8 mouse cellular contexts compared by ENCODE assay signal in the genomic region with DNA sequence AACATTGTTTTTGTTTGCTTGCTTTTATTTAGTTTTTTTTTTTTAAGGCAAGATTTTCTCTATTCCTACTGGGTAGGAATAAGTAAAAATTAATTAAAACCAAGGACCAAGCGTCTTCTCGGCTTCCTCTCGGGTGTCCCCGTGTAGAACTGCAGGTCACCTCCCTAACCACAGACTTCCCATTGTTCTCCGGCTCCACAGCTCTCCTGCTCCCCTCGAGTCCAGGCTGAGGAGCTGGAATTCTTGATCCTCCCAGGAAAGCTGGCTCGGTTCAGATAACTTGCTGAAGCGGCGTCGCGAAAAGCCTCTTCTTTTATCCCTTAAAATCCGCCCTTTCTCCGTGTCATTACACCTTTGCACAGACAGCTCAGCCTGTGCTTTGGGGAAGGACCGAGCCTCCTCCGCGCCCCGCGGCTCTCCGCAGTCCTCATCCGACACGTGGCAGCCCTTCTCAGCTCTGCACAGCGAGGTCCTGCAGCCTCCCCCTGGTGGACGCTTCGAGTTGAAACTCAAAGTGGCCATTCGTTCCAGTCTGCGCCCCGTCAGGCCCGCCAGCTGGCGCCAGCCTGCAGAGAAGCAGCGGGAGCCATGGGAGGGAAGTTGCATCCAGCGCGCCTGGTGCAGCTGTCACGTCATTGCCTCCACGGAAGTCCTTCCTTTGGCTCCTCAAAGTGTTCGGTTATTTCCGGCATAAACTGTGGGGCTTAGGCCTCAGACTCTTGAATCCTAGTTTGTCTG. TPM values are rescaled to one million over a fixed set of nuclear protein-coding genes. Genes with fewer than 3 reads are reported as not detected.
DNase-seq lines count a peak whose midpoint lies in the region; ATAC-seq and TF ChIP-seq lines count a peak whose summit lies in the region.

No protein-coding gene starts in this region.

- peaks cover 23% of the 10 kb centered on the region for H3K4me1 ChIP-seq in megakaryocyte, embryonic 14.5 days

- TF ChIP-seq CTCF in gastrocnemius, adult 2 months (IDR thresholded peaks at IDR 0.05): peak; percentile 89

- H3K9me3 ChIP-seq in megakaryocyte, embryonic 14.5 days: no peaks in the 10 kb centered on the region

- intact Hi-C loops in gastrocnemius, adult 2 months (cut with DNase I): loop anchor here (2.0 kb wide), 1 partner anchor 70 kb away; no protein-coding TSS in a partner anchor

- no peaks in the 10 kb centered on the region for H3K27me3 ChIP-seq in megakaryocyte, embryonic 14.5 days (replicated peaks)

- peak overlapping the region; percentile 86 for H3K27ac ChIP-seq in gastrocnemius, adult 2 months

- peak overlapping the region; percentile 72 for H3K4me3 ChIP-seq in gastrocnemius, adult 2 months
- H3K4me3 ChIP-seq in megakaryocyte, embryonic 14.5 days (replicated peaks): peak overlapping the region; percentile 89

- DNase-seq in ZHBTc4 (ENCODE audit: low read depth, low spot score): peak; percentile 93
- peak; percentile 95 for DNase-seq in gastrocnemius, adult 2 months
- peak; percentile 86 for DNase-seq in hindlimb bud, embryonic 11.5 days (ENCODE audit: extremely low spot score, low read depth, low spot score)
- peak; percentile 67 to 81 for DNase-seq in left cerebral cortex, adult 8-10 months (ENCODE audit: low spot score in 2 of 2)
- DNase-seq in right cerebral cortex, postnatal 10 days (ENCODE audit: low spot score in 2 of 2): peak; percentile 92 to 93
- DNase-seq in urinary bladder, postnatal 25 days (ENCODE audit: low spot score): peak; percentile 77

- peak; percentile 99 for ATAC-seq in common myeloid progenitor, adult 5-6 weeks (replicated peaks; ENCODE audit: low read depth, poor library complexity, severe bottlenecking)

- no peaks in the 10 kb centered on the region for H3K36me3 ChIP-seq in megakaryocyte, embryonic 14.5 days (replicated peaks; ENCODE audit: low read length)

RNA-seq across cellular contexts. Expression of gene Rbp7, which starts 9.6 kb away (rescaled TPM):
- total RNA-seq in common myeloid progenitor, adult 5-6 weeks (2017): not detected in 2 replicates
- total RNA-seq in gastrocnemius, adult 2 months (2021): 10 to 100 TPM in 1 of 2 experiments, 1 to 10 TPM in 1; 7.9 to 21.0 TPM
- total RNA-seq in left cerebral cortex, adult 8-10 months (2022): not detected
- not detected in 2 replicates for polyA plus RNA-seq in megakaryocyte, embryonic 14.5 days (2012; ENCODE audit: insufficient read depth, low replicate concordance)

RNA-seq across cellular contexts. Expression of gene Ube4b, which starts 18.6 kb away (rescaled TPM):
- 48.4 and 55.1 TPM in 2 replicates for total RNA-seq in common myeloid progenitor, adult 5-6 weeks (2017)
- 10 to 100 TPM; 31.1 to 35.9 TPM for total RNA-seq in gastrocnemius, adult 2 months (2021)
- 100 to 1,000 TPM; 106 to 111 (median 107) TPM for total RNA-seq in left cerebral cortex, adult 8-10 months (2022)
- polyA plus RNA-seq in megakaryocyte, embryonic 14.5 days (2012; ENCODE audit: insufficient read depth, low replicate concordance): 134 and 196 TPM in 2 replicates

RNA-seq across cellular contexts. Expression of gene Tmem274, which starts 32.0 kb away (rescaled TPM):
- not detected in 2 replicates for total RNA-seq in common myeloid progenitor, adult 5-6 weeks (2017)
- total RNA-seq in gastrocnemius, adult 2 months (2021): not detected
- not detected for total RNA-seq in left cerebral cortex, adult 8-10 months (2022)
- not detected in 2 replicates for polyA plus RNA-seq in megakaryocyte, embryonic 14.5 days (2012; ENCODE audit: insufficient read depth, low replicate concordance)

RNA-seq across cellular contexts. Expression of gene Nmnat1, which starts 39.9 kb away (rescaled TPM):
- 11.3 and 15.5 TPM in 2 replicates for total RNA-seq in common myeloid progenitor, adult 5-6 weeks (2017)
- total RNA-seq in gastrocnemius, adult 2 months (2021): 10 to 100 TPM; 30.0 to 32.7 TPM
- 10 to 100 TPM in 1 of 4 experiments, 1 to 10 TPM in 3; 7.3 to 11.1 (median 8.6) TPM for total RNA-seq in left cerebral cortex, adult 8-10 months (2022)
- polyA plus RNA-seq in megakaryocyte, embryonic 14.5 days (2012; ENCODE audit: insufficient read depth, low replicate concordance): 2.9 TPM in 1 of 2 replicates, not detected in the other

RNA-seq across cellular contexts. Expression of gene Lzic, which starts 39.9 kb away (rescaled TPM):
- 37.7 and 83.2 TPM in 2 replicates for total RNA-seq in common myeloid progenitor, adult 5-6 weeks (2017)
- 10 to 100 TPM; 13.1 to 16.1 TPM for total RNA-seq in gastrocnemius, adult 2 months (2021)
- total RNA-seq in left cerebral cortex, adult 8-10 months (2022): 10 to 100 TPM; 16.0 to 21.7 (median 19.5) TPM
- 8.1 TPM in 1 of 2 replicates, not detected in the other for polyA plus RNA-seq in megakaryocyte, embryonic 14.5 days (2012; ENCODE audit: insufficient read depth, low replicate concordance)

Comparison
In these comparisons a context has a peak if more than half of its experiments do, and no peak if none do; other contexts are left out.
1. Peak in every context shown above with its lines: DNase-seq, ATAC-seq, H3K4me3 ChIP-seq and H3K27ac ChIP-seq.